Mouse (Mus musculus) heart, embryonic 14.5 days (tissue): ENCODE measurements at regions not wholly inside any gene's neighbourhood (a gene's known extent, or its start where the extent isn't known, plus 50 kb on each side); places are given as distances from the start of the nearest gene placed in this dataset.

Experiments
- ATAC-seq: fragments of 200-750 bp; cut with Nextera tagmentation; 2 replicates; pipeline ENCODE4 v1.8.0; 2017; ENCODE audit warnings: low read depth, moderate TSS enrichment; ENCODE audit not compliant: insufficient number of reproducible peaks, insufficient read depth, low FRiP score
- H3K27ac ChIP-seq, 2 experiments: fragments of 200-500 bp in 1 of 2; fragments of 300-500 bp in 1 of 2; sonication (generic) in 1 of 2; replicated peaks in 1 of 2; 2 replicates each; pipeline ENCODE4 v1.5.1; 2012 to 2014; ENCODE audit warnings: low read depth in 2 of 2, low read length in 2 of 2, control low read depth in 1 of 2, mild to moderate bottlenecking in 1 of 2, mixed read lengths in 1 of 2; ENCODE audit not compliant: control insufficient read depth in 1 of 2, insufficient read depth in 1 of 2
- H3K27me3 ChIP-seq: fragments of 300-500 bp; sonication (generic); 2 replicates; pipeline ENCODE4 v1.6.1; 2014; ENCODE audit warnings: mild to moderate bottlenecking, low read length, control low read depth; ENCODE audit not compliant: control insufficient read depth, insufficient read depth
- H3K36me3 ChIP-seq: fragments of 300-500 bp; sonication (generic); 2 replicates; pipeline ENCODE4 v1.6.1; 2014; ENCODE audit warnings: mild to moderate bottlenecking, control low read depth, low read length, mixed read lengths; ENCODE audit not compliant: control insufficient read depth, insufficient read depth
- H3K4me1 ChIP-seq, 2 experiments: fragments of 200-500 bp in 1 of 2; fragments of 300-500 bp in 1 of 2; sonication (generic) in 1 of 2; 2 replicates each; pipeline ENCODE4 v1.6.1; 2012 to 2014; ENCODE audit warnings: low read length in 2 of 2, control low read depth in 1 of 2, mixed read lengths in 1 of 2; ENCODE audit not compliant: control insufficient read depth in 2 of 2, insufficient read depth in 2 of 2
- H3K4me2 ChIP-seq: fragments of 300-500 bp; sonication (generic); 2 replicates; pipeline ENCODE4 v1.6.1; 2014; ENCODE audit warnings: mild to moderate bottlenecking, low read length
- H3K4me3 ChIP-seq, 2 experiments: fragments of 200-500 bp in 1 of 2; fragments of 300-500 bp in 1 of 2; sonication (generic) in 1 of 2; 2 replicates each; pipeline ENCODE4 v1.5.1; 2012 to 2014; ENCODE audit warnings: low read length in 2 of 2, mild to moderate bottlenecking in 2 of 2, control low read depth in 1 of 2, low read depth in 1 of 2, moderate library complexity in 1 of 2; ENCODE audit not compliant: control insufficient read depth in 1 of 2, insufficient read depth in 1 of 2
- H3K9ac ChIP-seq: fragments of 300-500 bp; sonication (generic); 2 replicates; pipeline ENCODE4 v1.6.1; 2014; ENCODE audit warnings: mild to moderate bottlenecking, low read length
- H3K9me3 ChIP-seq: fragments of 300-500 bp; sonication (generic); 2 replicates; pipeline ENCODE4 v1.6.1; 2016; ENCODE audit warnings: low read length, control low read depth; ENCODE audit not compliant: control insufficient read depth
- WGBS: fragments of 180-500 bp; shearing (Covaris S2); extraction: QIAGEN DNeasy Blood & Tissue Kit; methylation state at CpG from one replicate; pipeline ENCODE4 v1.1.7; 2014; 5-methylcytosine and 5-hydroxymethylcytosine counted together

GRCm38 (mm10) chr1:71822123-71822522 is 169.1 kb upstream of the Fn1 start:
- no peaks in the 10 kb centered on the region for H3K27me3 ChIP-seq
- H3K27ac ChIP-seq, result no peak overlapping the region
- H3K9ac ChIP-seq, result no peak overlapping the region
- H3K36me3 ChIP-seq, result no peaks in the 10 kb centered on the region
- WGBS, result 43% methylated on average over 3 of the region's 3 CpGs
- ATAC-seq, result no peak
- H3K4me1 ChIP-seq, result peaks cover 0 to 15% of the 10 kb centered on the region in 2 experiments; a peak in 1 of 4 replicates
- H3K9me3 ChIP-seq, result no peaks in the 10 kb centered on the region
- H3K4me2 ChIP-seq, result no peak overlapping the region
- no peak overlapping the region for H3K4me3 ChIP-seq

- Histone ChIP-seq H3K9me3 (no peaks in the 10 kb centered on the region), H3K4me1 (peaks cover 0 to 15% of the 10 kb centered on the region in 2 experiments; a peak in 2 of 4 replicates), H3K27me3 (no peaks in the 10 kb centered on the region), H3K4me2 (no peak overlapping the region), H3K4me3 (no peak overlapping the region), H3K36me3 (no peaks in the 10 kb centered on the region), H3K27ac (no peak overlapping the region), H3K9ac (no peak overlapping the region)
- no peak for ATAC-seq
- 75% methylated on average over 7 of the region's 7 CpGs for WGBS
Observed at GRCm38 (mm10) chr1:71821099-71821498, 168.1 kb upstream of the Fn1 start.

- Histone ChIP-seq H3K4me2 (no peak overlapping the region), H3K9me3 (0 out of 2 replicates have a peak, but pooled peaks cover under 1% of the 10 kb centered on the region), H3K27me3 (no peaks in the 10 kb centered on the region), H3K9ac (no peak overlapping the region), H3K27ac (no peak overlapping the region), H3K4me1 (no peaks in the 10 kb centered on the region; a peak in 1 of 4 replicates), H3K36me3 (no peaks in the 10 kb centered on the region), H3K4me3 (no peak overlapping the region)
- no peak for ATAC-seq
- 70% methylated on average over 9 of the region's 9 CpGs for WGBS
Observed at GRCm38 (mm10) chr1:71816306-71816705, 163.3 kb upstream of the Fn1 start.

GRCm38 (mm10) chr1:71814141-71814540 is 161.1 kb upstream of the Fn1 start:
- H3K4me3 ChIP-seq, result no peak overlapping the region
- H3K27me3 ChIP-seq, result no peaks in the 10 kb centered on the region
- no peaks in the 10 kb centered on the region; a peak in 1 of 4 replicates for H3K4me1 ChIP-seq
- no peak overlapping the region for H3K27ac ChIP-seq
- no peaks in the 10 kb centered on the region for H3K36me3 ChIP-seq
- no peak for ATAC-seq
- H3K9me3 ChIP-seq, result 0 out of 2 replicates have a peak, but pooled peaks cover 2% of the 10 kb centered on the region
- no peak overlapping the region for H3K9ac ChIP-seq
- no peak overlapping the region for H3K4me2 ChIP-seq
- WGBS, result 60% methylated on average over 4 of the region's 4 CpGs

- Histone ChIP-seq H3K4me2 (no peak overlapping the region), H3K27me3 (no peaks in the 10 kb centered on the region), H3K9me3 (0 out of 2 replicates have a peak, but pooled peaks cover 2% of the 10 kb centered on the region), H3K4me3 (no peak overlapping the region), H3K36me3 (no peaks in the 10 kb centered on the region), H3K4me1 (peaks cover 0 to 4% of the 10 kb centered on the region in 2 experiments; a peak in 2 of 4 replicates), H3K27ac (no peak overlapping the region), H3K9ac (no peak overlapping the region)
- ATAC-seq, result no peak
- 91% methylated on average over 11 of the region's 11 CpGs for WGBS
Observed at GRCm38 (mm10) chr1:71812171-71812695, 159.2 kb upstream of the Fn1 start.

GRCm38 (mm10) chr1:71811196-71811788 is 158.3 kb upstream of the Fn1 start:
- Histone ChIP-seq H3K36me3 (no peaks in the 10 kb centered on the region), H3K4me2 (no peak overlapping the region), H3K4me3 (no peak overlapping the region), H3K27me3 (no peaks in the 10 kb centered on the region), H3K9ac (no peak overlapping the region), H3K9me3 (0 out of 2 replicates have a peak, but pooled peaks cover 2% of the 10 kb centered on the region), H3K27ac (no peak overlapping the region), H3K4me1 (peaks cover 0 to 7% of the 10 kb centered on the region in 2 experiments; a peak in 2 of 4 replicates)
- whole genome bisulfite sequencing, result 84% methylated on average over 11 of the region's 11 CpGs
- no peak for ATAC-seq

- no peak for ATAC-seq
- H3K27ac ChIP-seq, result no peak overlapping the region
- WGBS, result 75% methylated on average over 1 of the region's 1 CpGs
- H3K4me1 ChIP-seq, result peaks cover 0 to 7% of the 10 kb centered on the region in 2 experiments; a peak in 1 of 4 replicates
- H3K4me2 ChIP-seq, result no peak overlapping the region
- H3K27me3 ChIP-seq, result no peaks in the 10 kb centered on the region
- H3K9me3 ChIP-seq, result 0 out of 2 replicates have a peak, but pooled peaks cover 2% of the 10 kb centered on the region
- H3K36me3 ChIP-seq, result no peaks in the 10 kb centered on the region
- no peak overlapping the region for H3K4me3 ChIP-seq
- H3K9ac ChIP-seq, result no peak overlapping the region
Observed at GRCm38 (mm10) chr1:71808005-71808404, 155.0 kb upstream of the Fn1 start.
